In the genomic region with DNA sequence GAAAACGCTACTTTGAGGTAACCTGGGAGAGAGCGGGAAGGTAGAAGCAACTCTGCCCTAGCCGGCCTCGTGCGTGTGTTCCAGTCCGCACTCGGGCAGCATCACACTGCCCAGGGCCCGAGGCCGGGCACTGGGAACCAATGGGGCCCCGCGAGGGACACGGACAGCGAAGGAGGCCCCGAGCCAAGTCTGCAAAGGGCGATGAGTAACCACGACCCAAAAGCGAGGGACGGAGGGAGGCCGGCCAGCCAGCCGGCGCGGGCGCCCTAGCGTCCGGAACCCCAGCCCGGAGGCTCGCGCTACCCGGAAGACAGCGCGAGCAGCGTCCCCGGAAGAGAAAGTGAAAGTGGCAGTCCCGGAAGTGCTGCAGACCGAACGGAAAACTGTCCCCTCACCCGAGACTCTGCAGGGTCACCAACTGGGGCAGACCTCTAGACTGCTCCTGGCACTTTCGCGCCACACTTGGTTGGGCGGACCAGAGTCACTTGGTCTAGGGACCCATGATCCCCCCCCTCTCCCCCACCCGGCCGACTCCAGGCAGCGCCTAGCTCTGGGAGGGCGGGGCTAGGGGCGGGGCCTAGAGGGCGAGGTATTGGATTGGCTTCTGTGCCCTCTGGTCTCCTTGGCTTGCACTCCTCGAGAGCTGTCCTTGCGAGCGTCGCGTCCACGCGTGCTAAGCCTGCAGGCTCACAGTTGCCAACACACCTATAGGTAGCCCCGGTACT, we compare ENCODE assay signal across 8 mouse cellular contexts. TPM values are rescaled to one million over a fixed set of nuclear protein-coding genes. Genes with fewer than 3 reads are reported as not detected.
DNase-seq lines count a peak whose midpoint lies in the region; ATAC-seq lines count a peak whose summit lies in the region.

Gene Rbck1 (minus strand): TSS at position 553 of the 725 bp plus-strand sequence.

- peaks cover 9% of the 10 kb centered on the region for H3K36me3 ChIP-seq in hindbrain, embryonic 16.5 days (ENCODE audit: control insufficient read depth, insufficient read depth, low read length)
- peaks cover 15% of the 10 kb centered on the region; the same call in 1 of the 2 replicates for H3K36me3 ChIP-seq in macrophage (ENCODE audit: inconsistent target)

- peak within 1 kb of the TSS; percentile 88 for H3K9ac ChIP-seq in hindbrain, embryonic 16.5 days (ENCODE audit: low read depth, low read length)

- peaks cover 18% of the 10 kb centered on the region for H3K4me1 ChIP-seq in hindbrain, embryonic 16.5 days (ENCODE audit: control insufficient read depth, insufficient read depth, low read depth, low read length)

- DNase-seq in T-cell, adult 2 months (ENCODE audit: low spot score) = peak; percentile 88
- DNase-seq in cerebellum, postnatal 25 days = peak; percentile 92 to 95
- DNase-seq in gastrocnemius, adult 18-20 months (ENCODE audit: low spot score) = peak; percentile 91
- peak; percentile 75 to 87 for DNase-seq in left cerebral cortex, adult 18-20 months (ENCODE audit: low spot score in 2 of 2)
- DNase-seq in right cerebral cortex, adult 18-20 months = peak; percentile 90
- DNase-seq in urinary bladder, postnatal 25 days (ENCODE audit: low spot score) = peak; percentile 74

- WGBS in hindbrain, embryonic 16.5 days = 0% methylated on average over 39 of the region's 54 CpGs
- WGBS in macrophage (ENCODE audit: missing documents) = 1% methylated on average over 52 of the region's 54 CpGs

- peak within 1 kb of the TSS; percentile 81 for H3K4me3 ChIP-seq in hindbrain, embryonic 16.5 days (ENCODE audit: low read length)
- H3K4me3 ChIP-seq in macrophage (ENCODE audit: inconsistent target) = peak within 1 kb of the TSS; percentile 86

- no peaks in the 10 kb centered on the region for H3K9me3 ChIP-seq in hindbrain, embryonic 16.5 days (ENCODE audit: control insufficient read depth, low read length)

- H3K27ac ChIP-seq in hindbrain, embryonic 16.5 days (ENCODE audit: low read depth, low read length) = peak within 1 kb of the TSS; percentile 92
- H3K27ac ChIP-seq in macrophage = peak within 1 kb of the TSS; percentile 93

- H3K4me2 ChIP-seq in hindbrain, embryonic 16.5 days (ENCODE audit: low read length) = peak within 1 kb of the TSS; percentile 93

- ATAC-seq in hindbrain, embryonic 16.5 days = peak; percentile 97

- peaks cover 34% of the 10 kb centered on the region for H3K79me2 ChIP-seq in macrophage (ENCODE audit: inconsistent target)

- H3K27me3 ChIP-seq in hindbrain, embryonic 16.5 days (replicated peaks; ENCODE audit: control insufficient read depth, insufficient read depth, low read length) = no peaks in the 10 kb centered on the region

RNA-seq across cellular contexts. Expression of gene Rbck1, which starts in this region (rescaled TPM):
- 10 to 100 TPM; 24.6 to 26.6 TPM for total RNA-seq in gastrocnemius, adult 18-20 months (2021)
- polyA plus RNA-seq in hindbrain, embryonic 16.5 days (2015; fragmentation: Nextera tagmentation; extraction: Ambion mirVana) = 92.1 and 100 TPM in 2 replicates
- 100 to 1,000 TPM; 106 to 107 TPM for total RNA-seq in left cerebral cortex, adult 18-20 months (2021)
- total RNA-seq in macrophage (2018; cell fraction: chromatin; rRNA removed) = 100 to 1,000 TPM in 21 of 26 experiments, 10 to 100 TPM in 5; 64.7 to 291 (median 163) TPM
- total RNA-seq in macrophage (2018; cell fraction: cytosol; rRNA removed) = 10 to 100 TPM; 36.8 to 73.4 (median 51.9) TPM
- total RNA-seq in macrophage (2018; cell fraction: nucleus; rRNA removed) = 100 to 1,000 TPM in 18 of 26 experiments, 10 to 100 TPM in 8; 45.1 to 171 (median 124) TPM
- 29.7 to 57.1 TPM (median 51.6 TPM) in 3 replicates for polyA plus RNA-seq in macrophage (2018)

Comparison
In these comparisons a context has a peak if more than half of its experiments do, and no peak if none do; other contexts are left out.
1. Peak in every context shown above with its lines: DNase-seq, ATAC-seq, H3K4me3 ChIP-seq and H3K27ac ChIP-seq.